Mouse (Mus musculus) heart, postnatal 0 days (tissue): ENCODE results near the gene Heca. TPM values are rescaled to one million over a fixed set of nuclear protein-coding genes. Genes with fewer than 3 reads are reported as not detected.
A peak's percentile ranks its signal among the peaks of the same experiment; 100 is the strongest.

Source experiments
- ATAC-seq: fragments of 200-750 bp; cut with Nextera tagmentation; 2 replicates; pipeline ENCODE4 v1.8.0; 2017; ENCODE audit warnings: low read depth, moderate number of reproducible peaks, moderate library complexity; ENCODE audit not compliant: insufficient read depth
- DNase-seq: peaks from one replicate; pipeline ENCODE4 v3.0.0-alpha.2; 2016; ENCODE audit warnings: low spot score
- H3K27ac ChIP-seq: fragments of 300-500 bp; sonication (generic); 2 replicates; pipeline ENCODE4 v1.5.1; 2014; ENCODE audit warnings: low read depth, mild to moderate bottlenecking
- H3K27me3 ChIP-seq: fragments of 300-500 bp; sonication (generic); 2 replicates; pipeline ENCODE4 v1.6.1; 2014; ENCODE audit warnings: low read length, mixed read lengths; ENCODE audit not compliant: control insufficient read depth, insufficient read depth
- H3K36me3 ChIP-seq: fragments of 300-500 bp; sonication (generic); replicated peaks from 2 replicates; pipeline ENCODE4 v1.6.1; 2014; ENCODE audit warnings: low read length, mixed read lengths; ENCODE audit not compliant: control insufficient read depth, insufficient read depth
- H3K4me1 ChIP-seq: fragments of 300-500 bp; sonication (generic); 2 replicates; pipeline ENCODE4 v1.6.1; 2014; ENCODE audit warnings: antibody characterized with exemption; ENCODE audit not compliant: control insufficient read depth, insufficient read depth
- H3K4me2 ChIP-seq: fragments of 300-500 bp; sonication (generic); 2 replicates; pipeline ENCODE4 v1.6.1; 2014; ENCODE audit warnings: low read depth, mild to moderate bottlenecking, low read length, moderate library complexity
- H3K4me3 ChIP-seq: fragments of 300-500 bp; sonication (generic); 2 replicates; pipeline ENCODE4 v1.5.1; 2014; ENCODE audit warnings: low read depth, low read length
- H3K9ac ChIP-seq: fragments of 300-500 bp; sonication (generic); replicated peaks from 2 replicates; pipeline ENCODE4 v1.6.1; 2014; ENCODE audit warnings: low read depth, low read length, mixed read lengths
- H3K9me3 ChIP-seq: fragments of 300-500 bp; sonication (generic); replicated peaks from 2 replicates; pipeline ENCODE4 v1.6.1; 2016; ENCODE audit warnings: low read length; ENCODE audit not compliant: control insufficient read depth
- CTCF ChIP-seq: IDR thresholded peaks from 2 replicates; pipeline ENCODE4 v1.5.1; 2016; ENCODE audit warnings: antibody characterized with exemption, control low read depth, low read depth
- EP300 ChIP-seq: IDR thresholded peaks from 2 replicates; pipeline ENCODE4 v1.6.1; 2016; ENCODE audit warnings: antibody characterized with exemption, low read depth
- WGBS: fragments of 180-500 bp; shearing (Covaris S2); extraction: QIAGEN DNeasy Blood & Tissue Kit; methylation state at CpG from one replicate; pipeline ENCODE4 v1.1.7; 2014; 5-methylcytosine and 5-hydroxymethylcytosine counted together
- polyA plus RNA-seq: library from polyadenylated mRNA; unstranded; fragments of >200 nt; fragmentation: Nextera tagmentation; extraction: Ambion mirVana; gene quantifications from 2 replicates; pipeline ENCODE4 v1.2.1, GENCODE M21; 2015
- total RNA-seq: library from RNA; depleted of rRNA; stranded (reverse); fragments of >200 nt; gene quantifications from 2 replicates; pipeline ENCODE4 v1.2.3, GENCODE M21; 2014; ENCODE audit warnings: low replicate concordance

Heca gene
- total and polyA plus RNA-seq, 2 experiments from 2014 or later = 6.0 to 68.6 TPM

DNA sequence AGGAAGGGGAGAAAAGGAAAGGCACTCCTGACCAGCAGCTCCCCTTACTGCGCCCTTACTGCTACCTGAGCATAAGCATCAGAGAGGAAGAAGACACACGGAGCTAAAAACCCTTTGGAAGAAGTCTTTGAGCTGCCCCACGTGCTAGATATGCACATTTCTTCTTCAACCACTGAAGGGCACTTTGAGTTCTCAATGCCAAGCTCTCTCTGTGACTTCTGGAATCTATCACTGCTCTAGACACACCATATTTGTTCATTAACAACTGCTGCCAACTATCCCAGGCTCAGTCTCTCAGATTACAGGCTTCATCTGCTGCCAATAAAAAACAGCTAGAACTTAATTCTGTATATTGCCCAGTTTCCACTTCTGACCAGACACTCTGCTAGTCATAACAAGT lies 15.7 kb downstream of the Heca start:
- Histone ChIP-seq H3K27ac (peak overlapping the region; percentile 92), H3K36me3 (no peaks in the 10 kb centered on the region), H3K4me1 (peaks cover 32% of the 10 kb centered on the region), H3K9me3 (no peaks in the 10 kb centered on the region), H3K27me3 (no peaks in the 10 kb centered on the region), H3K9ac (peak overlapping the region; percentile 24; the same call in 1 of the 2 replicates), H3K4me3 (no peak overlapping the region), H3K4me2 (peak overlapping the region; percentile 5; the same call in 1 of the 2 replicates)
- peak; percentile 91 for DNase-seq
- ATAC-seq = peak; percentile 93
- 39% methylated on average over 3 of the region's 3 CpGs for WGBS
- no peak for TF ChIP-seq CTCF
- TF ChIP-seq EP300 = 0 out of 2 replicates have a peak, but pooled peaks have one; percentile 29

DNA sequence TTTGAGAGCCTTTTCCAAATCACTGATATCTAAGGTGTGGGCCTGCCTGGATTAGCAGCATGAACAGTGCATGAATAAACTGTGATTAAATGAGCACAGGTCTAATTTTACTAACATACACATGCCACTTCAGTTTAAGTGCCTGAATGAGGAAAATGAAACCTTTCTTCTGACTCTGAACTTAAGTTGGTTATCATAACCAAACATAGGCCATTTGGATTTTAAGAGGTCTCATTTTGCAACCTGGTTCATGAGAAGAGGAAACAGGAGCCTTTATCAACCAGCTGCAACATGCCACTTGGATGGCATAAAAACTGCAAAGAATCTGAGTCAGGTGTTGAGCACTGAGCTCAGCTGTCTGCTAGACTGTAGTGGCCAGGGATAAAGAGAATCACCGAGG lies 16.7 kb downstream of the Heca start:
- H3K27ac ChIP-seq = peak overlapping the region; percentile 76
- peaks cover 32% of the 10 kb centered on the region for H3K4me1 ChIP-seq
- no peak overlapping the region for H3K9ac ChIP-seq
- no peaks in the 10 kb centered on the region for H3K27me3 ChIP-seq
- no peaks in the 10 kb centered on the region for H3K9me3 ChIP-seq
- no peaks in the 10 kb centered on the region for H3K36me3 ChIP-seq
- DNase-seq (peak; percentile 22), ATAC-seq (no peak)
- no peak overlapping the region for H3K4me3 ChIP-seq
- H3K4me2 ChIP-seq = no peak overlapping the region
- no peak for TF ChIP-seq EP300
- TF ChIP-seq CTCF = no peak
- WGBS = 36% methylated on average over 1 of the region's 1 CpGs

DNA sequence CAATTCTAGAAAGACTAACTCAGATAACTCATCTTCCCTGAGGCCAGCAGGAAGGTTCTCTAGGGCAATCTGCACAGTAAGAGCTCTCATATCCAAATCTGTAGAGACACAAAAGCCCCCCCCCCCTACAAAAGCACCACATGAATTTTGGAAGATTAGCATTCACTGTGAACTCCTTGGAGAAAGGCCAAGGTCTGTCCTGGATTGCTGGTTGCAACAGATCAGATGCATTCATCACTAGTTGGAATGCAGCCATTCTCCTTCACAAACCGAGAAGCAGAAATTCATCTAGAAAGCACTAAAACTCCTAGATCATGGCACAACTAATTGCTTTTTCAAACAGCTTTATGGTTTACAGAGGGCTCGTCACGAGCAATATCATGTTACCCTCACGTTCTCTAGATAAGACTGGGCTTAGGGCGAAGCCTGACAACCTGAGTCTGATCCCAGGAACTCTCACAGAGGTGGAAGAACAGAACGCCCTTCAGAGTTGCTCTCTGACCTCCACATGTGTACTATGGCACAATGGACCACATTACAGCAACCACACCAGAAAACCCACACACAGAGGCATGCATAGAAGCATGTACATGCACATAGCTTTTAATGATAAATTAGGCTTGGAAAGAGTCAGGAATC lies 17.3 kb downstream of the Heca start:
- H3K4me1 ChIP-seq = peaks cover 32% of the 10 kb centered on the region
- H3K27ac ChIP-seq = peak overlapping the region; percentile 76
- ATAC-seq (peak; percentile 60; the same call in 1 of the 2 replicates), DNase-seq (peak; percentile 28)
- H3K27me3 ChIP-seq = no peaks in the 10 kb centered on the region
- TF ChIP-seq CTCF (no peak), EP300 (no peak)
- H3K4me2 ChIP-seq = no peak overlapping the region
- no peak overlapping the region for H3K4me3 ChIP-seq
- H3K9ac ChIP-seq = no peak overlapping the region
- H3K9me3 ChIP-seq = no peaks in the 10 kb centered on the region
- WGBS = 19% methylated on average over 6 of the region's 6 CpGs
- no peaks in the 10 kb centered on the region for H3K36me3 ChIP-seq

DNA sequence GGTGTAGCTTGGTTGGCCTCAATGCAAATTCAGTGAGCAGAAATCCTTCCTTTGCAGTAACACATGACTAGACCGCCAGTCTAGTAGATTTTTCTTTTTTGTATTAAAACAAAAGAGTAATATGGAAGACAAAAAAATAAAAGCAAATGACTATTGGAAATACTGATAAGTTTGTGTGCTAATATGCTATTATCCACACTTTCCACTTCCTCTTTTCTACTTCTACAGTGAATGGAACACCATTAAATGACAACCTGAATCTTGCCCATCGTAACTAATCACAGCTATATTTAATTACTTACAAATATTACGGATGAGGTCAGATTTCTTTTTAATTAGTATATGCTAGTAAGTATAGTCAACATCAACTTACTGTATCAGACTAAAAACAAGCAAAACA lies 22.7 kb downstream of the Heca start:
- H3K27ac ChIP-seq = no peak overlapping the region
- TF ChIP-seq EP300 (no peak), CTCF (no peak)
- no peak overlapping the region for H3K9ac ChIP-seq
- H3K4me2 ChIP-seq = no peak overlapping the region
- no peaks in the 10 kb centered on the region for H3K36me3 ChIP-seq
- no peaks in the 10 kb centered on the region for H3K9me3 ChIP-seq
- WGBS = 89% methylated on average over 3 of the region's 3 CpGs
- H3K4me1 ChIP-seq = peaks cover 25% of the 10 kb centered on the region
- H3K27me3 ChIP-seq = no peaks in the 10 kb centered on the region
- ATAC-seq = no peak
- H3K4me3 ChIP-seq = no peak overlapping the region
- DNase-seq = no peak

DNA sequence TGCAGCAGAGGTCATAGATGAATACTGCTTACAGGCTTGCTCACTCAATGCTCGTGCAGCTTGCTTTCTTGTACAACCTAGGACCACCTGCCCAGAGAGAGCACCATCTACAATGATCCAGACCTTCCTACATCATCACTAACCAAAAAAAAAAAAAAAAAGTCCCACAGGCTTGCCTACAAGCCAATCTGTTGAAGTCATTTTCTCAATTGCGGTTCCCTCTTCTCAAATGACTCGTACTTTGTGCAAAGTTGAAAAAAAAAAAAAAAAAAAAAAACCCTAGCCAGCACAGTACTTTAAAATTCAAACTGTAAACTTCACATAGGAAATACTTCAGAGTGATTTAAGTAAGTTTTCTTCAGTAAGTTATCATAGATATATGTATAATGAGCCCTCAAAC lies 23.7 kb downstream of the Heca start:
- no peaks in the 10 kb centered on the region for H3K27me3 ChIP-seq
- H3K4me1 ChIP-seq = peaks cover 18% of the 10 kb centered on the region
- TF ChIP-seq CTCF = no peak
- no peak for TF ChIP-seq EP300
- H3K4me2 ChIP-seq = no peak overlapping the region
- H3K9me3 ChIP-seq = no peaks in the 10 kb centered on the region
- DNase-seq (no peak), ATAC-seq (no peak)
- 46% methylated on average over 3 of the region's 3 CpGs for WGBS
- H3K27ac ChIP-seq = no peak overlapping the region
- H3K4me3 ChIP-seq = no peak overlapping the region
- no peaks in the 10 kb centered on the region for H3K36me3 ChIP-seq
- no peak overlapping the region for H3K9ac ChIP-seq

DNA sequence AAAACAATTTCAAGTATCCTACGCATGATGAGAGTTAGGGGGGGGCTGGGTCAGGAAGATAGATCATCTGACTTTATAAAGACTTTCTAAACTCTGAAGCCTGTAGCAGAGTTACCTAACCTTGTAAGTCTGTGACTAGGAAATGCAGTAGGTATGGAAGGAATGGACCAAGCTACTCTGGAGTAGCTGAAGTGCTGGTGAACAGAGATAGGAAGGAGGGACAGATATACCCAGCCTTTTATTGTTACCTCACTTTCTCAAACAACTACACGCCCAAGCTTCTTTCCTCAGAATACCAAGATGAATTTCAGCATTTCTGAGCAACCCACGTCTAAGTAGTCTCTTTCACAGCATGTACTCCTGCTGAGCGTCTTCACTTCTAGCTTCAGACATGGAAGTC lies 26.5 kb downstream of the Heca start:
- H3K4me3 ChIP-seq = no peak overlapping the region
- 82% methylated on average over 4 of the region's 4 CpGs for WGBS

More for the DNA sequence above, 26.5 kb downstream of the Heca start:
- no peaks in the 10 kb centered on the region for H3K36me3 ChIP-seq
- no peaks in the 10 kb centered on the region for H3K27me3 ChIP-seq
- H3K27ac ChIP-seq = no peak overlapping the region
- no peaks in the 10 kb centered on the region for H3K9me3 ChIP-seq
- H3K9ac ChIP-seq = no peak overlapping the region
- TF ChIP-seq CTCF (no peak), EP300 (no peak)
- peaks cover 10% of the 10 kb centered on the region; the same call in 1 of the 2 replicates for H3K4me1 ChIP-seq
- ATAC-seq (no peak), DNase-seq (no peak)
- H3K4me2 ChIP-seq = no peak overlapping the region
